Mouse (Mus musculus) kidney, adult 2 months (tissue): ENCODE measurements around the gene Wnt10b.
A peak's percentile ranks its signal among the peaks of the same experiment; 100 is the strongest.

Experiments
- CTCF ChIP-seq: fragments of 200-500 bp; conservative IDR thresholded peaks from 2 replicates; pipeline ENCODE4 v1.5.1; 2011; ENCODE audit warnings: low read depth, mild to moderate bottlenecking, control low read depth, low read length, moderate library complexity, mixed read lengths; ENCODE audit not compliant: insufficient read depth, insufficient read length
- POLR2A ChIP-seq: fragments of 200-500 bp; IDR thresholded peaks from one replicate; pipeline ENCODE4 v1.6.1; 2011; ENCODE audit warnings: low read depth, low read length, control low read depth

DNA sequence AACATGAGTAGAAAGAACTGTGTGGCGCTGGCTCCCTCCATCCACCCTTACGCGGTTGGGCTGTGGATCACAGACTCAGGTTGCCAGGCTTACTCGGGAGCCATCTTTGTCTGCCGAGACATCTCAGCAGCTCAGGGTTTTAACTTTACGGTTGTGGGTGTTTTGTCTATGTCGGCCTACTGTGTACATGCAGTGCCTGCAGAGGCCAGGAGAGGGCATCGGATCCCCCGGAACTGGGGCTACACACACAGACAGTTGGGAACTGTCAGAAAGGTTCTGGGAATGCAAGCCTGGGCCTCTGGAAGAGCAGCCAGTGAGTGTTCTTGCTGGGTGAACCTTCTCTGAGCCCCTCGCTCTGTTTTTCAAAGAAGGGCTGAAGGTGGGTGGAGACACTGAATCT, 43.5 kb upstream of the Wnt10b start:
- TF ChIP-seq CTCF (peak; percentile 37), POLR2A (no peak)
